Mouse (Mus musculus): ENCODE measurements around the gene Map2k6. TPM values are rescaled to one million over a fixed set of nuclear protein-coding genes. Genes with fewer than 3 reads are reported as not detected.

The Map2k6 gene
- polyA plus RNA-seq, 1 experiment from 2014 or later, result 44.7 TPM

DNA sequence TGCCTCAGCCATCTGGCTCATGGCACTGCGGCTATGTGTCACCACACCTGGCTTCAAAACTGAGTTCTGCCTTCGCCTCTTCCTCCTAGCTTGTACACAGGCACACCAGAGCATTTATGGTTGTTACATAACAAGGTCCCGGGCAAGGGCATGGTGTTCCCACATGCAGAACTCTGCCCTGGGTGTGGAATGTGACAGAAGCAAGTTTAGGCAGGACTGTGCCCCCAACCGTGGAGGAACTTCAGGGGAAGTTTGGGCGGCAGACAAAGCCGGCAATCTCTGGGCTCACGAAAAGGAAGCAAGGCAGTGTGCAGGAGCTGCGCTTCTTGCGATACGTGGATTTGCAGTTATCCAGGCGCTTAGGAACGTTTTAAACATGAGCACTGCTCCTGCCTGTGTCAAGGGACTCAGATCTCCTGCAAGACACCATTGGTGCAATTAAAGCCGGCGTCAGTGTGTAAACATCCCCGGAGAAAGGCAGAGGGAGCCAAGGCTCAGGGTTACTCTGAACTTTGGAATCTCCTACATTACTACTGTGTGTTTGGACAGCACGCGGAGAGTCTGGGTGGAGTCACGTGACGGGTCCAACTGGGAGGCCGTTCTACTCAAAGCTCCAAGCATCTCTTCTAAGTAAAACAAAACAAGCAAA is 19.1 kb upstream of the Map2k6 start:
- Histone ChIP-seq H3K9ac (peak overlapping the region; percentile 45; the same call in 1 of the 2 replicates), H3K4me2 (peak overlapping the region; percentile 65), H3K4me3 (peak overlapping the region; percentile 30), H3K4me1 (peaks cover 9% of the 10 kb centered on the region), H3K27ac (no peak overlapping the region), H3K9me3 (replicated peaks) (no peaks in the 10 kb centered on the region), H3K27me3 (no peaks in the 10 kb centered on the region; the same call in 1 of the 2 replicates), H3K36me3 (ENCODE audit: poor library complexity, severe bottlenecking) (no peaks in the 10 kb centered on the region)
- ATAC-seq, result peak; percentile 80
- 10% methylated on average over 20 of the region's 20 CpGs for WGBS

DNA sequence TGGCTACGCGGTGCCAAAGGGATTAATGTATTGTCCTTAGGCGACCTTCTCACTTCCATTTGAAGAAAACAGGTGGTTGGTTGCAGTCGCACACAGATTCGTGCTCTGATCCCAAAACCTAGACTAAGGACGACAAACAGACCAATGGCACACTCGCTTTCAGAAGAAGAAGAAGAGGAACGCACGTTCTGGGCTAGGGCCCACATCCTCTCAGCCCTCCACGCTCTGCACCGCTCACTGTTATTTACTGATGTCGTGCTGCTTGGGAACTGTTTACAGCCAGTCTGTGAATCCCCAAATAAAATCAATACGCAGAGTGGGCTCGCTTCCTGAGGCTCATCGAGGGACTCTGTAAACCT is 18.6 kb upstream of the Map2k6 start:
- no peaks in the 10 kb centered on the region for H3K9me3 ChIP-seq (replicated peaks)
- H3K4me2 ChIP-seq, result peak overlapping the region; percentile 65
- no peaks in the 10 kb centered on the region; the same call in 1 of the 2 replicates for H3K27me3 ChIP-seq
- H3K4me3 ChIP-seq, result peak overlapping the region; percentile 30
- 35% methylated on average over 15 of the region's 15 CpGs for WGBS
- H3K36me3 ChIP-seq (ENCODE audit: poor library complexity, severe bottlenecking), result no peaks in the 10 kb centered on the region
- peak; percentile 41; the same call in 1 of the 2 replicates for ATAC-seq
- no peak overlapping the region for H3K27ac ChIP-seq
- H3K9ac ChIP-seq, result no peak overlapping the region
- H3K4me1 ChIP-seq, result peaks cover 9% of the 10 kb centered on the region

DNA sequence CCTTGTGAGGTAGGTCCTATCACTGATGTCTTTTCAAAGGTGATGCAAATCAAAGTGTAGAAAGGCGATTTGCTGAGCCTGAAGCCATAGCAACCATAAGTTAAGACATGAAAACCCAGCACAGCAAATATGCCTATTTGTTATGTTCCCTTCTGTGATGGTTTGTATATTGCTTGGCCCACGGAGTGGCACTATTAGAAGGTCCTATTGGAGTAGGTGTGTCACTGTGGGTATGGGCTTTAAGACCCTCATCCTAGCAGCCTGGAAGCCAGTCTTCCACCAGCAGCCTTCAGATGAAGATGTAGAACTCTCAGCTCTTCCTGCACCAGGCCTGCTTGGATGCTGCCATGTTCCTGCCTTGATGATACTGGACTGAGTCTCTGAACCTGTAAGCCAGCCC is 13.4 kb upstream of the Map2k6 start:
- H3K9me3 ChIP-seq (replicated peaks), result no peaks in the 10 kb centered on the region
- H3K9ac ChIP-seq, result no peak overlapping the region
- H3K4me1 ChIP-seq, result no peaks in the 10 kb centered on the region
- no peak overlapping the region for H3K4me3 ChIP-seq
- ATAC-seq, result no peak
- WGBS, result 83% methylated on average over 2 of the region's 2 CpGs
- no peaks in the 10 kb centered on the region for H3K36me3 ChIP-seq (ENCODE audit: poor library complexity, severe bottlenecking)
- H3K27me3 ChIP-seq, result no peaks in the 10 kb centered on the region
- H3K27ac ChIP-seq, result no peak overlapping the region
- H3K4me2 ChIP-seq, result no peak overlapping the region

DNA sequence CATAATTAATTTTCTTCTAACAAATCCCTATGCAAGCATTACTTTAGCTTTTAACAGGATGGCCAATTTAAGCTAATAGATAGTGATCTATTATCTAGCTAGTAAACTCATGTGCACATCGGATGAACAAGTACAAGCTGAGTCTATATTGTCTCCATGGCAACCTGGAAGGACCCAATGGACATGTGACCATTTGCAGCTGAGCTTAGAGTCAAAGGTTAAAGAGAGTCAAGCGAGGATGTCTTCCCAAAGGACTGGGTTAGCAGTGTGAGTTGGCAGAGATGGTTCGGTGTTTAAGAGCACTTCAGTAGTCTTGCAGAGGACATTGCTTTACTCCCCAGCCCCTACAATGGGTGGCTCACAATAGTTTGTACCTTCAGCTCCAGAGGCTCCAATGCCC is 6.2 kb upstream of the Map2k6 start:
- peaks cover 15% of the 10 kb centered on the region for H3K4me1 ChIP-seq
- H3K4me3 ChIP-seq, result no peak overlapping the region
- H3K4me2 ChIP-seq, result no peak overlapping the region
- no peaks in the 10 kb centered on the region for H3K36me3 ChIP-seq (ENCODE audit: poor library complexity, severe bottlenecking)
- 73% methylated on average over 3 of the region's 3 CpGs for WGBS
- no peak overlapping the region for H3K9ac ChIP-seq
- H3K9me3 ChIP-seq (replicated peaks), result no peaks in the 10 kb centered on the region
- H3K27me3 ChIP-seq, result peaks cover 8% of the 10 kb centered on the region; the same call in 1 of the 2 replicates
- H3K27ac ChIP-seq, result no peak overlapping the region
- no peak for ATAC-seq

DNA sequence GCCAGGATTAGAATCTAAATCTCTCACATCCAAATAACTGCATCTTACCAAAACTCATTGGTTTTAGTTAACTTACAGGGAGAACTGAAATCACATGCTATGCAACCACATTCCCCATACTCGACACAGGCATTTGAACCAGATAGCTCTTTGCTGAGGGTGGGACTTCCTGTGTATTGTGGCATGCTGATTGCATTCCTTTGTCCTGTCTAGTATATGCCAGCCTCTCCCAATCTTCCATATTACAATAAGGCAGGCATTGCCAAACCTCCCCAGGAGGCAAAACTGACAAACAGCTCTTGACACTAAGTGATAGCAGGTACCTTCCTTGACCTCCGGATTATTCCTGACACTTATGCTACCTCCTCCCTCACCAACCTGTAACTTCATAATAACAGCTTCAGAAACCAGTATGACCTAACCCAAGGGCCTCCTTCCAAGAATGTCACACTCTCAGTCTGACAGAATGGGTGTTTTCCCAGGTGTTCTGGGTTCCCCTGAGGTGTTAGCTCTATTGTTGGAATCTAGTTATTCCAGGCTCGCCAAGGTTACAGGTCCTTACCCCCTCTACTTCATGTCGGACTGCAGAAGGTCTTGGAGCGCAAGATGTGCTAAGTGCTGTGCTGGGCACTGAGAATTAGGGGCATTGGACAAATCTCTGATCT is 4.0 kb upstream of the Map2k6 start:
- no peak for ATAC-seq

DNA sequence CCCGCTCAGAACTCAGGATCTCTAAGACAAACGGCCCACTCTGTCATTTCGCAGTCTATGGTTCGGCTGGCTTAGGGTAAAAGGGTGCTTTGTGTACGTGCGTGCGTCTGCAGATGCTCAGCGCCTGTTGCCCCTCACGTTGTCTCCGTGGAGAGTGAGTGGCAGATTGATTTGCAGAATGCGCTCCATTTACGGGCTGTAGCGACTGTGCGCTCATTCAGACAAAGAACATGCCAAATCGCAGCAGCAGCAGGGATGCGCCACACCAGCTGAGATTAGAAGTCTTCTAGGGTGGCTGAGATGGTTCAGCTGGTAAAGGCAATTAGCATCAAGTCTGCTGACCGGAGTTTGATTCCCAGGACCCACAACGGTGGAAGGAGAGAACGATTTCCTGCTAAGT is 2.8 kb upstream of the Map2k6 start:
- ATAC-seq, result peak; percentile 50
- no peaks in the 10 kb centered on the region for H3K36me3 ChIP-seq (ENCODE audit: poor library complexity, severe bottlenecking)
- H3K9ac ChIP-seq, result peak overlapping the region; percentile 38

More for the DNA sequence above, 4.0 kb upstream of the Map2k6 start:
- Histone ChIP-seq H3K9ac (no peak overlapping the region), H3K36me3 (ENCODE audit: poor library complexity, severe bottlenecking) (no peaks in the 10 kb centered on the region), H3K27ac (no peak overlapping the region), H3K4me3 (no peak overlapping the region), H3K9me3 (replicated peaks) (no peaks in the 10 kb centered on the region), H3K27me3 (peaks cover 10% of the 10 kb centered on the region; the same call in 1 of the 2 replicates), H3K4me1 (peaks cover 22% of the 10 kb centered on the region), H3K4me2 (no peak overlapping the region)
- 86% methylated on average over 5 of the region's 5 CpGs for WGBS

DNA sequence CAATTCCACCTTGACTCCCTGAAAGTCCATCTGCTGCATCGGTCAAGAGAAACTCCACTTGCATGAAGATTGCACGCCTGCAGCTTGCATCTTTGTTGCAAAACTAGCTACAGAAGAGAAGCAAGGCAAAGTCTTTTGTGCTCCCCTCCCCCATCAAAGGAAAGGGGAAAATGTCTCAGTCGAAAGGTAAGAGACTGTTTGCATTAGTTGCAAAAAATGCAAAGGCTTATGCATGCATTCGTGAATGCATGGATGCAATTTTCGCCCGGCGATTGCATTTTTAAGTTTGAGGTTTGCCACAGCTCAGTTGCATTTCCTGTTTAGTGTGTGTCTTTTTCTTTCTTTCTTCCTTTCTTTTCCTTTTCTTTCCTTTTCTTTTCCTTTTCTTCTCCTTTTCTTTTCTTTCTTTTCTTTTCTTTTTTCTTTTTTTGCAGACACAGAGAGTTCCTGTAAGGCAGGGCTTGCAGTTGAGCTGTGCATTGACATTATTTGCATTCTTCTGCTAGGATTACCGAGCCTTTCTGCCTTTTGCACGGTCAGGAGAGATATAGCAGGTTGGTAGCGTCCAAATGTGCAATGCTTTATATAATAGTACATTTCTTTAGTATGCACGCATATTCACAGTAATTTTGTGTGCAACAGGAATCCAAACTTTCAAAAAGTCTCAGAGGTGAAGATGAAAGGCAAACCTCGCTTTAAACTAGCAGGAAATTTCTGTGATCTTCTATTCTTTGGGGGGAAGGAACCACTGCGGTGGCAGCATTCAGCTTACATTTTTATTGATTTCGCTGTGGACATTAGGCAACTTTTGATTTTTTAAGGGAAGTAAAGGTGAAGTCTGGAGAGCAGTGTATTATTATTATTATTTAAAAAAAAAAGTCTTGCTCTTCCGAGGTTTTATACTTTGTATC is 573 bp downstream of the Map2k6 start:
- Histone ChIP-seq H3K4me3 (peak overlapping the region; percentile 52), H3K36me3 (ENCODE audit: poor library complexity, severe bottlenecking) (no peaks in the 10 kb centered on the region), H3K27me3 (peaks cover 10% of the 10 kb centered on the region; the same call in 1 of the 2 replicates), H3K27ac (no peak overlapping the region), H3K4me2 (peak overlapping the region; percentile 69), H3K9me3 (replicated peaks) (no peaks in the 10 kb centered on the region), H3K4me1 (peaks cover 48% of the 10 kb centered on the region), H3K9ac (peak overlapping the region; percentile 63)
- WGBS, result 5% methylated on average over 15 of the region's 15 CpGs
- ATAC-seq, result peak; percentile 28; the same call in 1 of the 2 replicates

More for the DNA sequence above, 2.8 kb upstream of the Map2k6 start:
- Histone ChIP-seq H3K4me3 (peak overlapping the region; percentile 27), H3K4me1 (peaks cover 32% of the 10 kb centered on the region), H3K27ac (peak overlapping the region; percentile 40), H3K27me3 (peaks cover 10% of the 10 kb centered on the region; the same call in 1 of the 2 replicates), H3K4me2 (peak overlapping the region; percentile 56), H3K9me3 (replicated peaks) (no peaks in the 10 kb centered on the region)
- WGBS, result 12% methylated on average over 19 of the region's 19 CpGs

DNA sequence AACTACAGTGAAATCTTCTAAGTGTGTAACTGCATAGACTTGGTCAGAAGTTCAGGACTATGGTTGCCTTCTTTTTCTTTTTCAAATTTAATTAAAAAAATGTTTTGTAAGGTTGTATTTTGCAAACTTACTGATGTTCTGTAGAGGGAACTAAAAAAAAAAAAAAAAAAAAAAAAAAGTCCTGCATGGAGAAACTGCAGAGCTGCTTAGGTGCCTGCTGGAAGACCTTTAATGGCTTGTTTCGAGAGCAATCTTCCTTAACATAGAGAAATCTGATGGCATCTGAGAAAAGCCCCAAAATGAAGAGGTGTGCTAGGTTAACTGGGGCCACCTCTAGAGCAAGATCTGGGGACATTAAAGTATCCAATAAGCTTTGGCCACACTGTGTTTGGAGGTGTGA is 1.4 kb downstream of the Map2k6 start:
- Histone ChIP-seq H3K4me3 (peak overlapping the region; percentile 52), H3K36me3 (ENCODE audit: poor library complexity, severe bottlenecking) (no peaks in the 10 kb centered on the region), H3K27ac (no peak overlapping the region), H3K4me2 (peak overlapping the region; percentile 69), H3K4me1 (peaks cover 48% of the 10 kb centered on the region), H3K9me3 (replicated peaks) (no peaks in the 10 kb centered on the region), H3K27me3 (peaks cover 5% of the 10 kb centered on the region; the same call in 1 of the 2 replicates), H3K9ac (peak overlapping the region; percentile 63)
- WGBS, result 52% methylated on average over 1 of the region's 1 CpGs
- no peak for ATAC-seq

DNA sequence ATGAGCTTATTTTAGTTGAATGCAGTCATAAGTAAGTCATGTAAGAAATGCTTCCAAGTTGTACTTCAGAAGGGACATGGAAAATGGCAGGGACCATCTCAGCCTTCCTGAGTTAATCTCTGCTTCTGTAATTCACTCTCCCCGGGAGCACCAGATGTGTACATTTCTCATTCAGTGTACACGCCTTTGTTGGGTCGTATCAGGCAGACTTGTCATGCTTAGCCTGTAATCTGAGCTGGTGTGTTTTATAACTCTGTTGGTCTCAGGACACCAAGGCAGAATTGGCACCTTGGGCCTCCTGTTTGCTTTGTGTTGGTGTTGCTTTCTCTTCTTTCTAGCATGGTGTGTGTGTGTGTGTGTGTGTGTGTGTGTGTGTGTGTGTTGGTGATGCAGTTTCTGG is 3.7 kb downstream of the Map2k6 start:
- ATAC-seq, result no peak
- no peaks in the 10 kb centered on the region for H3K9me3 ChIP-seq (replicated peaks)
- no peaks in the 10 kb centered on the region for H3K36me3 ChIP-seq (ENCODE audit: poor library complexity, severe bottlenecking)
- 44% methylated on average over 3 of the region's 3 CpGs for WGBS
- no peak overlapping the region for H3K4me2 ChIP-seq
- peaks cover 33% of the 10 kb centered on the region for H3K4me1 ChIP-seq
- H3K27me3 ChIP-seq, result peaks cover 3% of the 10 kb centered on the region; the same call in 1 of the 2 replicates
- no peak overlapping the region for H3K4me3 ChIP-seq
- H3K9ac ChIP-seq, result no peak overlapping the region
- no peak overlapping the region for H3K27ac ChIP-seq

DNA sequence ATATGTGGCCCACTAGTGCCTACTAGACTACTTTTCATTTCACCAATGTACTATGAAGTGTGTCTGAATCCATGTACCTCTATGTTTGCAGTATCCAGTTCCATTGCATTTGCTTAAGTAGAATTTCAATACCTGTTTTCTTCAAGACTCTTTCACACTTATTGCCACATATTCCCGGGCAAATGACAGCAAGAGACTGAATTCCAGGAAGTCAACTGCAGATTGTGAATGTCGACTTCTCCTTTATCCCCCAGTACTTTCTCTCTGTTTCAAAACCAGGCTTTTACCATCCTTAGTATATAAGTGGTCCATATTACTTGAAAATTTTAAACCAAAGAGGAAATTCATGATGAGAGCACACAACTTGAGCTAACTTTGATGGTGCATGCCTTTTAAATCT is 4.7 kb downstream of the Map2k6 start:
- Histone ChIP-seq H3K27me3 (no peaks in the 10 kb centered on the region), H3K9ac (no peak overlapping the region), H3K4me2 (no peak overlapping the region), H3K4me1 (peaks cover 33% of the 10 kb centered on the region), H3K4me3 (no peak overlapping the region), H3K27ac (no peak overlapping the region), H3K36me3 (ENCODE audit: poor library complexity, severe bottlenecking) (no peaks in the 10 kb centered on the region), H3K9me3 (replicated peaks) (no peaks in the 10 kb centered on the region)
- 96% methylated on average over 2 of the region's 2 CpGs for WGBS
- no peak for ATAC-seq

DNA sequence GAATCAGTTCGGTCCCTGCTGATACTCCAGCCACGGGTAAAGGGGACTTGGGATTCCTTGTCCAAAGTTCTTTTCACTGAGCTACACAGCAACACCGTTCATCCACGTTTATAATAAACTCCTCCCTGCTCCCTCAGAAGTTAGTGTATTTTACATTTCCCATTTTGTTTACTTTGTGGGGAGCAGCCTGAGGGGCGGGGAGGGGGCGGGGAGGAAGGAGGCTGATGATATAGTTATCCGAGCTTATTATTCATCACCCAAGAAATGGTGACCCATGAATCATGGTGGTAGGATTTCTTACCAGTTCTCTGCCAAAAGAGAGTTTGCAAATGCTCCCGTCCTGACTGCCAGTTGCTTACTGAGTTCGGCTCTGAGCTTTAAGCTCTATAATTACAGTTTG is 6.7 kb downstream of the Map2k6 start:
- no peaks in the 10 kb centered on the region for H3K27me3 ChIP-seq
- H3K27ac ChIP-seq, result no peak overlapping the region
- peaks cover 21% of the 10 kb centered on the region for H3K4me1 ChIP-seq
- no peak overlapping the region for H3K4me3 ChIP-seq
- H3K4me2 ChIP-seq, result no peak overlapping the region
- no peaks in the 10 kb centered on the region for H3K36me3 ChIP-seq (ENCODE audit: poor library complexity, severe bottlenecking)
- H3K9me3 ChIP-seq (replicated peaks), result no peaks in the 10 kb centered on the region
- ATAC-seq, result no peak
- H3K9ac ChIP-seq, result no peak overlapping the region
- 76% methylated on average over 9 of the region's 9 CpGs for WGBS

DNA sequence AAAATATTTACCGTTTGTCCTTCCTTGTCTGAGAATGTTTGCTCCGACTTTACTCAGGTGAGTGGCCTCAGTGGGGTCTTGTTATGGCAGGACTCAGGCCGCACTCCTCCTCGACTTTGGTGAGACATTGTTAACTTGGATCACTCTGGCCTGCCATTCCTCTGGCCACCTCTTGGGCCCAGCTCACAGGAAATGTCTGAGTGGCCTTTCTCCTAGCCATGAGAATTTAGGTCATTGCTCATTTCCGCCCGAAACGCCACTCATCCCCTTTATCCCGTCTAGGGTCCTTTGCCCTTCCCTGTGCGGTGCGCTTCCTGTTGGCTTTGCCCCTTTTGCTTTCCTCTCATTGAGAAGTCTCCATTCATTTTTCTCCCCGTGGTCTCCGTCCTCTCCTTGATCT is 10.2 kb downstream of the Map2k6 start:
- Histone ChIP-seq H3K4me2 (no peak overlapping the region), H3K4me3 (no peak overlapping the region), H3K36me3 (ENCODE audit: poor library complexity, severe bottlenecking) (no peaks in the 10 kb centered on the region; the same call in 1 of the 2 replicates), H3K9ac (no peak overlapping the region), H3K4me1 (no peaks in the 10 kb centered on the region), H3K9me3 (replicated peaks) (no peaks in the 10 kb centered on the region), H3K27ac (no peak overlapping the region), H3K27me3 (no peaks in the 10 kb centered on the region)
- no peak for ATAC-seq
- 90% methylated on average over 12 of the region's 12 CpGs for WGBS

Data from forebrain, embryonic 13.5 days (tissue).